Mouse (Mus musculus) kidney, postnatal 36 days (tissue): Measurements from ENCODE around the gene Ccdc40.

Experiments used
- DNase-seq, 2 experiments: peaks; one replicate each; pipeline ENCODE4 v3.0.0; 2021 to 2022; ENCODE audit warnings: mixed read lengths in 2 of 2

Ccdc40 gene

DNA sequence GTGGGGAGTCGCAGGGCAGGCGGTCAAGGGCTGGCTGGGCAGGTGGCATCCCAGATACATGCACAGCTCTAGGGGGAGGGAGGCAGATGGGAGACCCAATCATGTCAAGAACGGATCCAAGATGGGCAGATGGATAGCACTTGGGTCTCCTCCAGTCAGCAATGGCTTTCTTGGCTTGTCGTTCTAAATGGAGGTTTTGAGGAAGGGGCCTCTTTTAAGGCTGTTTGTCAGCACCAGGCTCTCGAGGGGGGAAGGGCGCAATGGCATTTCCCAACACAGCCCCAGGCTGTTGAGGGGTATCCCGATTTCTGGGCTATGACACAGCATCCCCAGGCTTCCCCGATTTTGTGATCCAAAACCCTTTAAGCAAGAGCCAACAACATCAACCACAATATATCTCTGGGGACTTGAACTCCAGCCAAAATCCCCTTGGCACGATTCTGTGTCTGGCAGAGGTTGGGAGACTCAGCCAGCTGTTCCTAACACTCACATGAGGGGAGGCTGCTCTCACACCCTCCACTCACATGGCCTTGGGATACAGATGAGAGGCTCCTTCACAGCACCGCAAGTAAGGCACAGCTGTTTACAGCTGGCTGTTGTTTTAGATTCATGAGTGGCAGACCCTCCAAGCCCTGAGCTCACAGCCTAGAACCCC lies 18.9 kb upstream of the Ccdc40 start:
- DNase-seq, result no peak

DNA sequence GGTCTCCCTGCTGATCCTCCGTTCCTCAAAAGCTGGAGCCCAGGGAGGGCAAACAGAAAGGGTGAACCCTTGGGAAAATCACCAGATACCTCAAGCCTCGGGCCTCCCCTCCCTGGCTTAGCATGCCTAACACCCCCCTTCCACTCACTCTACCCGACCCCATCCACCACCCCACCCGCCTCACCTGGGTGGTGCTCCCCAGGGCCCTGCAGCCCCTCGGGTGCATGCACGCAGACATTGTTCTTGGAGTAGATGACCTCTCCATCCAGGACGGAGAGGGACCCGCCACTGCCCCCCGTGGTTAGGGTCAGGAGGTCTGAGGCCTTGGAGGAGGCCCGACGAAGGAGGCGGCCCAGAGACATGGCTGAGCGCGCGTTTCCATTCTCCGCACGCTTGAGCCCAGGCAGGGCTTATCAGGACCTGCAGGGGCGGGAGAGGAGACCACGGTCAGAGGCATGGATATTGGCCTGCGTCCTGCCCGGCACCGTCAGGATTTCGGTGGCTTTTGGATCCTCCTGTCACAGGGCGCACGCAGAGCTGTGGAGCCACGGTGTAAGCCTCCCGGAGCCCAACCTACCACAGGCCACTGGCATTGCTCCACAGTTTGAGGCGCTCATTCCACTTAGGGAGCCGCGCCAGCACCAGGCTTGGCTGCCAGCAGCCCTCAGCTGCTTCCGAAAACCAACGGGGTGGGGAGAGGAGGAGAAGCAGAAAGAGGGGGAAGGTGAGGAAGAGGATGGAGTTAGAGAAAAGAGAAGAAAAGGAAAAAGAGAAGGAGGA lies 17.9 kb upstream of the Ccdc40 start:
- peak in 1 of 2 experiments; percentile 71 for DNase-seq

DNA sequence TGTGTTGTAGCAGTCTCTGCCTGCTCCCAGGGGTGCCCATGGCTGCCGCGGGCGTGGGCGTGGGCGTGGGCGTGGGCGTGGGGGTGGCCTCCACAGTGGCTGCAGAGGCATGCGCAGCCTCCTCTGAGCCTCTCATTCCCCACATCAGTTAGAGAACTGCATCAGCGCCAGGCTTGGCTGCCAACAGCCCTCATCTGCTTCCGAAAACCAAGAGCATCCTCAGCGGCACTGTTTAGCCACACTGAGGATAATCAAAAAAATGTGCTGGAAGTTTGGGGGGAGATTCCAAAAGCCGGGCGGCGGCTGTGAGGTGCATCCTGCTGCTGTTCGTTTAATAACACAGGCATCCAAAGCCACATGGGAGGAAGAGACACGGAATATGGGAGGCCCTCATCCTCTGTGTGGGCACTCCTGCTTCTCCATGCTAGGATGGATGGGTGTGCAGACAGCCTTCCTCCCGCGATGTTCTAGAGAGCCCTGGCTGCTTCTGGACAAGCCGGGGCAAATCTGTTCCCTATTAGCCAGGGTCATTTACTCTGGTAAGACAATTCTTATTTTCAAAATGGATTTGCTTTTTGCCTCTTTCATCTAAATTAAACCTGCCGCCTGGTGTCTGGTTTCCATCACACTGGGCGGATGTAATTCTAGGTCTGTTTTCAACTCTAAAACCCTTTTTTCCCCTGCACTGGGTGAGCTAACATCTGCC lies 16.6 kb upstream of the Ccdc40 start:
- DNase-seq, result no peak

DNA sequence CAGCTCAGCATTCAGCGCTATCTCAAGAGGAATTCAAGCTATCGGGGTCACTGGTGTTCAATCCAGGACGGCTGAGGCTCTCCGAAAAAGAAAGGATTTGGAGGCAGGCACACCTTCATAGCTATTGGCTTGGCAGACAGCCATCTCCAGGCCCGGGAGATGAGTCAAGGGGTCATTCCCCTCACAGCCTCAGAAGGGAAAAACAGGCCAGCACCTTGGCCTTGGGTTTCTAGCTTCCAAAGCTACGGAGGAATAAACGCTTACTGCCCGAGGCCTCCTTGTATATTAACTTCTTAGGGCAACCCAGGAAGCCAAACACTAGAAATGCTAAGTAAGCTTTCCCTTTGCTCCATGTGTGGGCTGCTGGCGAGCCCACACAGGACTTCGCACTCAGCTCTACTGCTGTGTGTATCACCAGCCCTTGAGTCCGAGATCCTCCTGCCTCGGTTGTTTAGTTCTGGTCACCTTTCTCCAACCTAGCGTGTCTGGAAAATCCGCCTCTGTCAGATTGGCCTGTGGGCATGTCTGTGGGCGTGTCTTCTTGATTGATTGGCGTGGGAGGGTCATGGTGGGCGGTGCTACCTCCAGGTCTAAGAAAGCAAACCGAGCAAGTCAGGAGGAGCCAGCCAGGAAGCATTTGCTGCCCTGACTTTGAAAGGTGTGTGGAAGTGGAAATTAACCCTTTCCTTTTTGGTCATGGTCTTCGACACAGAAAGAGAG lies 15.0 kb upstream of the Ccdc40 start:
- DNase-seq, result peak; percentile 85

DNA sequence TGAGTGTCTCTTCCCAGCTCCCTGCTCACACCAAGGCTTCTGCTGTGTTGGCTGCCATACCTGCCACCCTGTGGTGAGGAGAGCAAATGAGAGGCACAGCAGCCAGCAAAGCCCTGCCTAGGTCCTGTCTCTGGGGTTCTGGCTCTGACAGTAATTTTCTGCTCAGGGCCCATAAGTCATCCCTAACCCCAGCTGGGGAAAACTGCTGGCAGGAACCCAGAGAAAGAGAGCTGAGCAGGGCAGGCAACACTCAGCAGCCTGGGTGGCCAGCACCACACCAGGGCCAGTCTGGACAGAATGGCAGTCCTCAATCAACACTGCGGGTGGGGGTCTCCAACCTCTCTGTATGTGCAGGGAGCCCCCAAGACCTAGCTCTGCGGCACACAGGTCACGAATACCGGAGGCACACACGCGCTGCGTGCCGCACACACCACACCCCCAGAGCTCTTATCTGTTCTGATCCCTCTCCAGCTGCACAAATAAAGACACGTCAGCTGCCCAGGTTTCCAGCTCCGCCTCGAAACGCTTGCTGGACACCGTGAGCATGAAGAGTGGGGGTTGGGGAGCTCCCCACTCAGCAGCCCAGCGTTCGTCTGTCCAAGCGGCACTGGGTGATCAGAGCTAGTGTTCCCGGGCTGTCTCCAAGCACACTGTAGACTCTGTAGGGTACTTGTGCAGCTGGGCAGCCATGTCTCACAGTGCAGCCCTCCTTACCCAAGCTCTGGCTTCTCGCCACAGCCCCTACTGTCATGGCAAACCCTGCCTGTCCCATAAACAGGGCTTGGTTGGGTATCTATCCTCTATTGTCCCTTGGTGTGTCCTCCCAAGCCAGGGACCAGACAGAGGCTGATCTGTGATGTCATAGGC lies 13.1 kb upstream of the Ccdc40 start:
- peak; percentile 60 to 63 for DNase-seq

DNA sequence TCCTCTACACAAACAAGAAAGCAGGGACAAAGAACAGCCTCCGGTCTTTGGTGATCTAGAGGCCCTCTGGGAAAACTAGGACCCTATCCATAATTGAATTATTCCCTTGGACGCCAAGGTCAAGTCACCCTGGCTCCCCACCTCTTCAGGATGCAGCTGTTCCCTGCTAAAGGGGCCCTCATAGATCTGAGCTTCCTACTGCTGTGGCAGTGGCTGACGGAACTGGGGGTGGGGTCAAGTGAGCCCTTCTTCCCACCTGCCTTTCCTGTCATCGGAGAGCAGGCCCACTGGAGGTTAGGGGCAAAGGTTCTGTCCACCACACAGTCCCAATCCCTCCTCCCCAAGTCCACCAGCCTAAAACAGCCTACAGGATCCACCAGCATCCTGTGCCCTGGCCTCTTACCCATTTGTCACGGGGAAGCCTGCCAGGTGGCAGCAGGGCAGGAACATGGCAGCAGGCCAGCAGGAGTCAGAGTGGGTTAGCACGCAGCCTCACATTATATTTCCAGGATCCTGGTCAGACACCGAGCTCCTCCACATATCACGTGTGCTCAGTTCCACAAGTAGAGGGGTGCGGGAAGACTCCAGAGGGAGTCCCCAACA lies 12.4 kb upstream of the Ccdc40 start:
- DNase-seq, result peak; percentile 90 to 93

DNA sequence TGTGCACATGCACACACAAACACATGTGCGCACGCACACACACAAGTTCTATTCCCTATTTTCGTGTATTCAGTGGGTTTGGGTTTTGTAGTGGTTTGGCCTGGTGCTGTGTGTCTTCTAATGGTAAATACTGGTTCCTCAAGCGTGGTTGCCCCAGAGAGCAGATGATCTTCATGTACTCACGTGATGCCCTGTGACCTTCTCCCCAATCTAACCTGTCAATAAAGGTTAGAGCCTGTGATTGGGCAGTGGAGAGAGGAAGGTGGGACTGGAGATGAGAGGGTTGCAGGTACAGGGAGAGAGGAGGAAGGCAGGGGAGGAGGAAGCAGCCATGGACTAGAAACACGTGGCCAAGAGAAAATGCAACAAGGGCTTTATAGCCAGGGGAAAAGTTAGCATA lies 10.5 kb upstream of the Ccdc40 start:
- DNase-seq, result peak in 1 of 2 experiments; percentile 30

DNA sequence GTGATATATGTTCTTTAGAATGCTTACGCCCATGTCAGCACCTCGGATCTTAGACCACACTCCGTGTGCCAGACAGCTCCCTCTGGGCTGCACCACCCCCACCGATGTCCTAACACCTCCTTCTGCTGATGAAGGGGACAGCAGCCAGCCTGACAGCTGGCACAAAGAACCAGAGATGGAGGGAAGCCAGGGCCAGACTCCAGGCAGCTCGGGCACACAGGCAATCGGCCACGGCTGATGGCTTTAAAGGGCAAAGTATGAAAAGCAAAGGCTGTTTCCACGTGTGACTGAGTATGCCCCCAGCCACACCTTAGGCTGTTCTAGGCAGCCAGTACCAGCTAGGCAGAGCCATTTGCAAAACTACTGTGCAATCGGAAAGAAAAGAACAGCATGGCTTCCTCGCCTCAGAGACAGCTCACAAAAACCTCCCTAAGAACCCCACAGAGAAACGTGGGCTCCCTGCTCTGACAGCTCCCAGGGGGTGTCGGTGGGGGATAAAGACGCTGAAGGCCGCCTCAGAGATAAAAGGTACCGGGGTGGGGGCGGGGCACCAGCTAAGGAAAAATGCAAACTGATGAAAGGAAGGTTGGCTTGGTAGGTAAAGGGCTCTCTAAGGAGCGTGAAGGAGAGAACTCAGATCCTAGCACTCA lies 8.4 kb upstream of the Ccdc40 start:
- DNase-seq, result peak; percentile 90 to 94

DNA sequence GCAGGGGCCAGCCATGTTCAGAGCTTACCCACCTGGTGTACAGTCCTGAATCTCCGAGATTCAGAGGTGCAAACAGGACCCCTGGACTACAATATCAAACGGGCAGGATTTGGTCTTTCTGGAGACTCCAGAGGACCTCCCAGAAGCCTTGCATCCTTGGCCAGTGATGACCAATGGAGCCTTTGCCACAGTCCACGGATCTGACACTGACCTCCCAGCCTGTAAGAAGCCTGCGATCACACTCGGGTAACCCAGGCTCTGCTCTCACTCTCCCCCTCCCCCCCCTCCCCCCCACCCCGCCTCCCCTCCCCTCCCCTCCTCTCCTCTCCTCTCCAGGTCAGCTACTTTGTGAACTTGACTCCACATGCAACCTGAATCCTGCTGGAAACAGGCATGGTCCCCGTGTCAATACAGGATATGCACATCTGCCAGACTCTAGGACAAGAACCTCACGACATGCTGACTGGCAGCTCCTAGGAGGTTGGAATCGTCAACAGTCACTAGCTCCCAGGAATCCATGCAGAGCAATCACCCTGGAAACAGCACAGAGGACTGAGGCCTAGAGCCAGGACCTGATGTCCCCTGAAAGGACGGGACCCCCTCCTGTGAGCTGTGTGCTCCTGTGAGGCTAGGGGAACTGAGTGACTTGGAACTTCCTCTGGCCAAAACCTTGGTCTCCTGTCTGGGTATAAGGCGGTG lies 6.4 kb upstream of the Ccdc40 start:
- DNase-seq, result peak in 1 of 2 experiments; percentile 28

DNA sequence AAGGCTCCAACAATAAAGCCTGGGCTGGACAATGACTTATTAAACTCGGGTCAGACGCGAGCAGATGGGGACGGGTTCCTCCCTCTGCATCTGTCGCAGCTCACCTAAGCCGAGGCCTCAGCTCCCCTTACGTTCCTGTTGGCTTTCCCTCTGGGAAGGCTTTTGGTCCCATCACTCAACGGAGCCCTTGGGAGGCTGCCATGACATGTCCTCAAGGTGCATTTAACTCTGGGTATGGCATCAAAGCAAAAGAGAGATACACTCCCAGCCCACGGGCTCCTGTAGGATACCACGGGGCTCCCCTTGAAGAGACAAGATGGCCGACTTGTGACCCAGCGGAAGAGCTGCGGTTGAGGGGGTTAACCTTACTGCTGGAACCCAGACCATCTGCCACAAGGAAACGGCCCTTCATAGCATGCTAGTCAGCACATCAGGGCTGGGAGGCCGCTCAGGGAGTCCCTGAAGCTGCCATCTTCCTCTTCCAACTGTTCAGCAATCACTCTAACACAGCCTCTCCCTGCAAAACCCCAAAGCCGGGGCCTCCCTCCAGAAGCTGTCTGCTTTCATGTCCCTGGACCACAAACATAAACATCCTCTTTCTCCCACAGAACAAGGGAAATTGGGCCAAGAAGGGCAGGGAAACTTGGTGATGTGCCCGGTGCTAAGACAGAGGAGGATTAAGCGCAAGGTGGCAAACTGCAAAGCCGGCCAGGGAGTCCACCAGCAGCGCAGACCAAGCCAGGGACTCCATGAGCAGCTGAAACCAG lies 5.1 kb upstream of the Ccdc40 start:
- peak in 1 of 2 experiments; percentile 24 for DNase-seq

DNA sequence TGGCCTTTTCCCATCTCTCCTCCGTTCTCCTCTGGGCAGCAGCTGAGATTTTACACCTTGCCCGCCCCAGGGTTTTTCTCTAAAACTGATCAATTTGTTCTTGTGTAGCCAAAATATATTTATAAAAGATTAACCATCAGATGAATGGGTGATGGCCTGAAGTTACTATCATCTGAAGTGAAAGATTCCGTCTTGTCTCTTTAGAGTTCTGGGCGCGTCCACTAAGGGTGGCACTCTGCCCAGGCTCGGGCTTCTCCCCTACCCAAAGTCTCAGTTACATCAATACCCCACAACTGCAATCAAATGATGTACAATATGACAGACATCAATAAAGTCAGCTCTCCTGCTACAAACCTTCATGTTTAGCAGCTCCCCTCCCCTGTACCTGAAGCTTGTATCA lies 3.4 kb upstream of the Ccdc40 start:
- DNase-seq, result no peak

DNA sequence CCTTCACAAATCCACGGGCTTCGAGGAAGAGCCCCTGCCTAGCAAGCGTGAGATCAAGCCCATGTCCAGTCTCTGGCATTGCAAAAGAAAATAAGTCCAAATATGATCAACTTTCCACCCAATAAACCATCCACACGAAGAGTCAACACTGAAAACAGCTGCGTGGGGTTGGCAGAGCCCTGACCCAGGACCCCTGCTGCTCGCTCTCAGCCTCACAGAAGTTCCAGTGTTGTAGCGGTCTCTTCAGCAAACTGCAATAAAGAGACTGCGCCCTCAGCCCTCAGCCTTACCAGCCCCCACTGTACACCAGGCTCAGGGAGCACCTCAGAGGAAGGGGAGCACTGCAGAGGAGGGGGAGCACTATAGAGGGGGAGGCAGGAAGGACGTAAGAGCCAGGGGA lies 2.7 kb upstream of the Ccdc40 start:
- no peak for DNase-seq

DNA sequence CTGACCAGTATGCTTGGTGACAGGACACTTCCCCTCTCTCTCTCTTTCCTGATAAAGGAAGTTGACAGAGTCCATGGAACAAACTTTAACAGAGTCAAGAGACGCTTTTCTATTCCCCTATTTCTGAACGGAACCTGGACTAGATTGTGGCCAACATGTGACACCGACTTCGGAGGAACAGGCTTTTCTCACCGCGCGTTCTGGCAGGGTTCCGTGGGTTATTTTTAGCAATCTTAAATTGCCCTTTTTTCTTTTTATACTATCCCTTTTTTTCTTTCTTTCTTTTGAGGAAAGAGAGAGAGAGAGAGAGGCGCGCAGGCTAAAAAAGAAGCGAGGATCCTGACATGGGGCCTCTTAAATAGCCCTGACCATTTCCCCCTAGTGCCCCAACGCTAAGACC lies 781 bp upstream of the Ccdc40 start:
- peak in 1 of 2 experiments; percentile 30 for DNase-seq

DNA sequence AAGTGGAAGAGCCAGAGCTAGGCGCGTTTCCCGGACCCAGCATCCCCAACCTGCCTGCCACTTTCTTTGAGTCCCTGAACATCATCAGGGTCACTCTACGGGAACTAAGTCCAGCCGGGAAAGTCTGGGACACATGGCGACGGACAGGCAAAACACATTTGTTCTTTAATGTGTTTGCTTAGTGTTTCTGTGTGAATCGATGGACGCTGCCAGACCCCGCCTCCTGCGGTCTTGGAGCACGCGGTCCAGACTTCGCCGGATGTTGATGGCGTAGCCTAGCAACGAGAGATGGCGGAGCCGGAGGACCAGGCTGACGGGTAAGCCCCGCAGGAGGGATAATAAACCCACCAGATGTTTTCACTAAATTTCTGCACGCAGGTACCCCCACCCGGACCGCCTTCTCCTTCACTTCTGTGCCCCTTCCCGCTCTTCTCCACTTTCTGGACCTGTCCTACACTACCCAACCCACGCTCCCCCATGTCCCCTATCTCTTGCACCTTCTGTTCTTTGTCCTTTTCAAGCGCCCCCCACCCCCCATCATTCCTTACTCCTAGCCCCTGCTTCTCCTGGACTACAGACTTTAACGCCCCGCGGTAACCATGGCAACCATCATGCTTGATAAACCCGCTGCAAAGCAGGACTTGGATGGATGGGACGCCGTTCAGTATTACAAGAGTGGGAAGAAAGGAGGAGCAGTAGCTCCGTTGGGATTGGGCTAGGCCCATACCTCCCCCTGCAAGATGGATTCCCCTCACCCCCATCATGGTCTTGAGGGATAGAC lies 664 bp downstream of the Ccdc40 start:
- peak; percentile 76 to 86 for DNase-seq

DNA sequence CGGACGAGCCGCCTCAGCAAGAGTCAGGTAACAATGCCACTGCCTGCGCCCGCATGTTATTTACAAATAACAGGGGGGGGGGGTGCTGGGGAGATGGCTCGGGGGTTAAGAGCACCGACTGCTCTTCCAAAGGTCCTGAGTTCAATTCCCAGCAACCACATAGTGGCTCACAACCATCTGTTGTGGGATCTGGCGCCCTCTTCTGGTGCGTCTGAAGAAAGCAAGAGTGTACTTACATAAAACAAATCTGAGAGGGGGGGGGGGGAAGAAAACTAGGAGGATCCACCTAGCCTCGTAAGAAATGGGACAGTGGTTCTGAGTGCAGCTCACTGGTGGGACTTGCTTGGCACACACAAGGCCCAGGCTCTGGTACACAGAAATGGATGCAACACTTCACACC lies 6.4 kb downstream of the Ccdc40 start:
- no peak for DNase-seq

DNA sequence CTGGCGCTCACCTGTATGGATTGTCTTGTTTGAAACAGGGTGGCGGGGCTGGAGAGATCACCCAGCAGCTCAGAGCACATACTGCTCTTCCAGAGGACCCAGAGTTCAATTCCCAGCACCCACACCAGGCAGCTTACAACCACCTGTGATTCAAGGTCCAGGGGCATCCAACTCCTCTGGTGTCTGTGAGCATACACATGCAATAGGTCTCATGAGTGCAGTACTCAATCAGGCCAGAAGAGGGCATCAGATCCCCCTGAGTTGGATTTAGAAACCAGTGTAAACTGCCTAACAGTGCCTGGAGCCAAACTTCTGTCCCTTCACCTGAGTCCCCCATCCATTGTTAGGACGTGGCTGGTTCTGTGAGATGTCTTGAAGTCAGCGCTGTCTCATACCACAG lies 7.2 kb downstream of the Ccdc40 start:
- DNase-seq, result peak; percentile 50 to 82

DNA sequence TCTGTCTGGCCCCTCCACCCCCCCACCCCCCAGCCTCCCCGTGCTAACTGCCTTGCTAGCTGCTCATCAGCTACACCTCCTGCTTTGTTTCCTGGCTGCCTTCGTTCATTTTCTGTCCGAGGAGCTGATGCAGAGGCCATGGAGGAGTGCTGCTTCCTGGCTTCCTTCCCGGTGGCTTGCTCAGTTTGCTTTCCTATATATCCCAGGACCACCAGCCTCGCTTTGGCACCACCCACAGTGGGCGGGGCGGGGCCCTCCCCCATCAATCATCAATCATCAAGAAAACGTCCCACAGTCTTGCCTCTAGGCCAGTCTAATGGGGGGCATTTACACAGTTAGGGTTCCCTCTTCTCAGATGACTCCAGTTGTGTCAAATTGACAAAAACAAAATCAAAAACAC lies 8.0 kb downstream of the Ccdc40 start:
- DNase-seq, result no peak

DNA sequence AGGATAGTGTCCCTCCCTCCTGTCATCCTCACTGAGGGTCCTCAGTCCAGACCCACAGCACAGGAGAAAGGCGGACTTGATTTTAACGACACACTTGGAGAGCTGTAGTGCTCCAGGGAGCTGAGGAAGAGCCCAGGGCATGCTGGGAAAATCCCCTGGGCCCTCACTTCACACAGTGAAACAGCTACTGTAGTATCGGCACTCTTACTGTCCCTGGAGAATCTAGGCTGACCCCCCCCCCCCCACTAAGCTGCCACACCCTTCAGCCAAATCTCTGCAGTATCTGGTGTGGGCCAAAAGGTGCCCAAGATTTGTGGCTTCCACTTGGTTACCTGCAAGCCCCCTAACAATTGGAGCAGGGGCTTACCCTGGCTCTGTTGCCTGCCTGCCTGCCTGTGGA lies 8.6 kb downstream of the Ccdc40 start:
- no peak for DNase-seq
